Mouse (Mus musculus): ENCODE data around the gene Plekha6. TPM values are rescaled to one million over a fixed set of nuclear protein-coding genes. Genes with fewer than 3 reads are reported as not detected.

The Plekha6 gene
- polyA plus RNA-seq, 1 experiment, result 104 TPM

- 69% methylated on average over 6 of the region's 6 CpGs for WGBS
- Histone ChIP-seq H3K4me1 (ENCODE audit: control insufficient read depth, insufficient read depth, insufficient read length, low read length) (peaks cover 10% of the 10 kb centered on the region), H3K27ac (ENCODE audit: insufficient read depth, low read depth, low read length) (no peak overlapping the region), H3K36me3 (ENCODE audit: control insufficient read depth, insufficient read depth, low read length) (peaks cover 77% of the 10 kb centered on the region), H3K27me3 (ENCODE audit: control insufficient read depth, insufficient read depth, low read length) (no peaks in the 10 kb centered on the region), H3K4me3 (ENCODE audit: low read depth, low read length) (no peak overlapping the region)
- TF ChIP-seq CTCF (IDR thresholded peaks at IDR 0.05; ENCODE audit: extremely low read depth, insufficient read length, insufficient replicate concordance, low read depth, low read length), result no peak
- no peak for TF ChIP-seq POLR2A (IDR thresholded peaks at IDR 0.05; ENCODE audit: low read depth, low read length)
Observed at GRCm38 (mm10) chr1:133270336-133270735, 106.3 kb downstream of the Plekha6 start.

- TF ChIP-seq CTCF (IDR thresholded peaks at IDR 0.05; ENCODE audit: extremely low read depth, insufficient read length, insufficient replicate concordance, low read depth, low read length), result no peak
- TF ChIP-seq POLR2A (IDR thresholded peaks at IDR 0.05; ENCODE audit: low read depth, low read length), result no peak
- Histone ChIP-seq H3K4me3 (ENCODE audit: low read depth, low read length) (no peak overlapping the region), H3K27me3 (ENCODE audit: control insufficient read depth, insufficient read depth, low read length) (no peaks in the 10 kb centered on the region), H3K27ac (ENCODE audit: insufficient read depth, low read depth, low read length) (no peak overlapping the region), H3K4me1 (ENCODE audit: control insufficient read depth, insufficient read depth, insufficient read length, low read length) (no peaks in the 10 kb centered on the region), H3K36me3 (ENCODE audit: control insufficient read depth, insufficient read depth, low read length) (peaks cover 81% of the 10 kb centered on the region)
- WGBS, result 94% methylated on average over 19 of the region's 19 CpGs
Observed at GRCm38 (mm10) chr1:133274163-133274562, 110.2 kb downstream of the Plekha6 start.

GRCm38 (mm10) chr1:133276983-133277382 lies 113.0 kb downstream of the Plekha6 start:
- no peak for TF ChIP-seq CTCF (IDR thresholded peaks at IDR 0.05; ENCODE audit: extremely low read depth, insufficient read length, insufficient replicate concordance, low read depth, low read length)
- no peak for TF ChIP-seq POLR2A (IDR thresholded peaks at IDR 0.05; ENCODE audit: low read depth, low read length)
- H3K4me1 ChIP-seq (ENCODE audit: control insufficient read depth, insufficient read depth, insufficient read length, low read length), result no peaks in the 10 kb centered on the region
- H3K36me3 ChIP-seq (ENCODE audit: control insufficient read depth, insufficient read depth, low read length), result peaks cover 79% of the 10 kb centered on the region
- H3K27me3 ChIP-seq (ENCODE audit: control insufficient read depth, insufficient read depth, low read length), result no peaks in the 10 kb centered on the region
- WGBS, result 55% methylated on average over 5 of the region's 5 CpGs
- no peak overlapping the region for H3K27ac ChIP-seq (ENCODE audit: insufficient read depth, low read depth, low read length)
- H3K4me3 ChIP-seq (ENCODE audit: low read depth, low read length), result no peak overlapping the region

- TF ChIP-seq CTCF (IDR thresholded peaks at IDR 0.05; ENCODE audit: extremely low read depth, insufficient read length, insufficient replicate concordance, low read depth, low read length) (no peak), POLR2A (IDR thresholded peaks at IDR 0.05; ENCODE audit: low read depth, low read length) (no peak)
- H3K36me3 ChIP-seq (ENCODE audit: control insufficient read depth, insufficient read depth, low read length), result peaks cover 77% of the 10 kb centered on the region
- no peaks in the 10 kb centered on the region for H3K27me3 ChIP-seq (ENCODE audit: control insufficient read depth, insufficient read depth, low read length)
- H3K4me1 ChIP-seq (ENCODE audit: control insufficient read depth, insufficient read depth, insufficient read length, low read length), result no peaks in the 10 kb centered on the region
- H3K4me3 ChIP-seq (ENCODE audit: low read depth, low read length), result no peak overlapping the region
- no peak overlapping the region for H3K27ac ChIP-seq (ENCODE audit: insufficient read depth, low read depth, low read length)
- WGBS, result 79% methylated on average over 6 of the region's 6 CpGs
Observed at GRCm38 (mm10) chr1:133278539-133278938, 114.5 kb downstream of the Plekha6 start.

- Histone ChIP-seq H3K27ac (ENCODE audit: insufficient read depth, low read depth, low read length) (no peak overlapping the region), H3K4me1 (ENCODE audit: control insufficient read depth, insufficient read depth, insufficient read length, low read length) (no peaks in the 10 kb centered on the region), H3K36me3 (ENCODE audit: control insufficient read depth, insufficient read depth, low read length) (peaks cover 75% of the 10 kb centered on the region), H3K27me3 (ENCODE audit: control insufficient read depth, insufficient read depth, low read length) (no peaks in the 10 kb centered on the region), H3K4me3 (ENCODE audit: low read depth, low read length) (no peak overlapping the region)
- WGBS, result 86% methylated on average over 15 of the region's 15 CpGs
- TF ChIP-seq CTCF (IDR thresholded peaks at IDR 0.05; ENCODE audit: extremely low read depth, insufficient read length, insufficient replicate concordance, low read depth, low read length), result no peak
- TF ChIP-seq POLR2A (IDR thresholded peaks at IDR 0.05; ENCODE audit: low read depth, low read length), result no peak
Observed at GRCm38 (mm10) chr1:133278946-133279631, 115.1 kb downstream of the Plekha6 start.

GRCm38 (mm10) chr1:133279632-133280093 lies 115.7 kb downstream of the Plekha6 start:
- WGBS, result 79% methylated on average over 11 of the region's 11 CpGs
- no peak for TF ChIP-seq POLR2A (IDR thresholded peaks at IDR 0.05; ENCODE audit: low read depth, low read length)
- no peak for TF ChIP-seq CTCF (IDR thresholded peaks at IDR 0.05; ENCODE audit: extremely low read depth, insufficient read length, insufficient replicate concordance, low read depth, low read length)
- Histone ChIP-seq H3K27ac (ENCODE audit: insufficient read depth, low read depth, low read length) (no peak overlapping the region), H3K4me1 (ENCODE audit: control insufficient read depth, insufficient read depth, insufficient read length, low read length) (no peaks in the 10 kb centered on the region), H3K36me3 (ENCODE audit: control insufficient read depth, insufficient read depth, low read length) (peaks cover 71% of the 10 kb centered on the region), H3K4me3 (ENCODE audit: low read depth, low read length) (no peak overlapping the region), H3K27me3 (ENCODE audit: control insufficient read depth, insufficient read depth, low read length) (no peaks in the 10 kb centered on the region)

- Histone ChIP-seq H3K27ac (ENCODE audit: insufficient read depth, low read depth, low read length) (no peak overlapping the region), H3K4me1 (ENCODE audit: control insufficient read depth, insufficient read depth, insufficient read length, low read length) (peaks cover 8% of the 10 kb centered on the region; the same call in 1 of the 2 replicates), H3K36me3 (ENCODE audit: control insufficient read depth, insufficient read depth, low read length) (peaks cover 70% of the 10 kb centered on the region), H3K4me3 (ENCODE audit: low read depth, low read length) (no peak overlapping the region), H3K27me3 (ENCODE audit: control insufficient read depth, insufficient read depth, low read length) (no peaks in the 10 kb centered on the region)
- TF ChIP-seq POLR2A (IDR thresholded peaks at IDR 0.05; ENCODE audit: low read depth, low read length) (no peak), CTCF (IDR thresholded peaks at IDR 0.05; ENCODE audit: extremely low read depth, insufficient read length, insufficient replicate concordance, low read depth, low read length) (no peak)
- WGBS, result 94% methylated on average over 2 of the region's 2 CpGs
Observed at GRCm38 (mm10) chr1:133280537-133280936, 116.5 kb downstream of the Plekha6 start.

Data from small intestine, adult 2 months (tissue).